Mouse (Mus musculus): ENCODE results near the gene D430041D05Rik.
A peak's percentile ranks its signal among the peaks of the same experiment; 100 is the strongest.

D430041D05Rik gene

GRCm38 (mm10) chr2:104410963-104411545, at the start of gene D430041D05Rik:
TSS of gene D430041D05Rik (minus strand) at chr2:104411013.
- DNase-seq (ENCODE audit: low read depth), result no peak

DNA sequence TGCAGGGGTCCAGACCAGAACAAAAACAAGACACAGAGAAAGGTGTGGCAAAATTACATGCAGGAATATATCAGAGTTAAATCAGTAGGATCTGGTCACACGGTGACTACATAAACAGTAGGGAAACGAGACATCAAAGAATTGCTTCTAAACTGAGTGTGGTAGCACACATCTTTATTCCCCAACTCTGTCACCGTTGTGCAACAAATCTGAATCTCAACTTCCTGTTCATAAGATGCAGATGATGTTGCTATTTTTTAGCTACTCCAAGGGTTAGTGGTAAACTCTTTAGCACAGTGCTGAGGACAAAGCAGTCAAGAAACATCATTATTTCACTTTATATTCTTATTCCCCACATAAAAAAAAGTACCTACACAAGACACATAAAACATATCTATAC, 49.2 kb upstream of the D430041D05Rik start:
- no peak for DNase-seq (ENCODE audit: low read depth)

DNA sequence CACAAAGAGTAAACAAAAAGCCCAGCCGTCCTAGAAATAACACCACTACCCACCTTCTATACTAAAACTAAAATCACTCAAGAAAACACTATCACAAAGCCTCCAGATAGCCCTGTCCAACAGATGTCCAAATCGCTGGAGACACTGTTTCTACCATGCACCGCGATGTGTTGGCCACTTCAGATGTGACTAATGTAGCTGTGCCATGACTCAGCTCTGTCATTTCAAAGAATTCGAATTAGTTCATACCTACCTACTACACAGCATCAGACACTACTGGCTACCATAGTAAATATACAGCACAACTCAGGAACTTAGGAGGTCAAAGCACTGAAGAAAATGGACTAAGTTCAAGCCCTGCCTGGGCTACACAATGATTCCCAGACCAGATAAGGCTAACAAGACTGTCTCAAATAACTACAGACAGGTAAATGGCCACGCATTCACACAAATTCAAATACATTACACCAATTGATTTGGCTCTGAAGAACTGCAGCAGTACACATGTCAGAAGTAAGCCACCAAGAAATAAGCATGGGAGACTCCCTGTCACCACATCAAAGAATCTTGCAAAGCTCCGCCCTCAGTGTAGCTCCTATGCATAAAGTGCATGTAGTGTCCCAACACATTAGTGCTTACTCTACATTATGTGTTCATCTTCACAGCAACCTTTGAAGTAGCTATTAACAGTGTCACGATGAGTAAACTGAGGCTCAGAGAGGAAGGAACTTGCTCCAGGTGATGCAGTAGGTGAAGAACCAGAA, 47.9 kb upstream of the D430041D05Rik start:
- no peak for DNase-seq (ENCODE audit: low read depth)

DNA sequence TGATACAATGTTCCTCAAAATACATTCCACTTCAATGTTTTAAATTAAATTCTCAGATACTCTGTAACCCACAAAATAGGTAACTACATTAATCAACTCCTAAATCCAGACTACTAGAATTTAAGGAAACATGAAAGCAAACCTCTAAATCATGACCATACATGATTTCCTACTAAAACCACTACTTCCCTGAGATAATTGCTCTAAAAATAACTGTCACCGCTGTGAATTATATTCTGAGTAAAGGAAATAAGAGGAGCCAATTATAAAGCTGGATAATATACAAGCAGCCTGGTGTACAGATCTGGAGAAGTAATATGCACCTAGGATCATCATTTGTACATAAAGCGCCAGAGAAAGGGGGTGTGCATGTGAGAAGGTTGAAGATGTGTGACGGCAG, 46.3 kb upstream of the D430041D05Rik start:
- DNase-seq (ENCODE audit: low read depth), result no peak

DNA sequence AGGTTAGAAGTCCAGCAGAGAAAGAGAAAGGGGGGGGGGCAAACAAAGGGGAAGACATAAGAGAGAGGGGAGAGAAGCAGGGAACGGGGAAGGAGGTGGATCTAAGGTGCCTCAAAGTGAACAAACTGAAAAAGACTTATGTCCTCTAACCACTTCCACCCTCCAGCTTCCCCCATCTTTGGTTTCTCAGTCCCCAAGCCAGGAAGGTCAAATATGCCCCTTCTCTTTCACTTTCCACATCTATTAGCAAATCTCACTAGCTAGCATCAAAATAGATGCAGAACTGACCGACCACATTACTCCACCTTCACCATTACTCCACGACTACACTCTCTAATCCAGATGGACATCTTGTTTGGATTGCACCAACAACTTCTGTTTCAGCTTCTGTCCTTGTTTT, 39.9 kb upstream of the D430041D05Rik start:
- DNase-seq (ENCODE audit: low read depth), result no peak

DNA sequence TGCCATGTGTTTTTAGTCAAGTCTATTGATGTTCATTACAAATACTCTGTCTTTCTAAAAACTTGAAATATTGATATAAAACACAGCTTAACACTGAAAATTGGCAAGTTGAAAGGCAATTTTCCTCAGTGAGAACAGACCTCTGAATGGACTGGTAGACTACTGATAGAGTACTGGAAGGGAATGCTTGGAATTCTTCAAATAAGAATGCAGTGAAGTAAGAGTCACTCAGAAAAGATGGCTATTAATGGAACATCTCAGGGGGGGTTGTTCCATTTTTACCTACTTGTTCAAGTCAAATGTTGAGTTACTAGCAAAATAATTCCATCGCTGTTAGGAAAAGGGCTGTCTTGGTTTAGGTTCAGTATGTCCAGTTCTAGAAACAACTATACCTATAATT, 38.4 kb upstream of the D430041D05Rik start:
- peak; percentile 8 for DNase-seq (ENCODE audit: low read depth)

DNA sequence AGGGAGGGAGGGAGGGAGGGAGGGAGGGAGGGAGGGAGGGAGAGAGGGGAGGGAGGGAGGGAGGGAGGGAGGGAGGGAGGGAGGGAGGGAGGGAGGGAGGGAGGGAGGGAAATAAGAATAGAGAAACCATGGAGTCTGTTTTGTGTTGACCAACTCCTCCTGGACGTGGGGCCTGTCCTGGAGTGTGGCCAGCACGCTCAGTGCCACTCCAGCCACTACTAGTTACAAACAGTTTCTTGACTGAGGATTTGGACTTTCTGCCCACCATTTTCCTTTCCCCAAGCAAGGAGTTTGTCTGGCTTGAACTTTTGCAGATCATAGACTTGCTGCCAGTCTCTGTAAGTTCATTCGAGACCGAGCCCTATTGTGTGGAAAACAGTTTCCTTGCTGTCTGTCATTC, 37.4 kb upstream of the D430041D05Rik start:
- DNase-seq (ENCODE audit: low read depth), result no peak

DNA sequence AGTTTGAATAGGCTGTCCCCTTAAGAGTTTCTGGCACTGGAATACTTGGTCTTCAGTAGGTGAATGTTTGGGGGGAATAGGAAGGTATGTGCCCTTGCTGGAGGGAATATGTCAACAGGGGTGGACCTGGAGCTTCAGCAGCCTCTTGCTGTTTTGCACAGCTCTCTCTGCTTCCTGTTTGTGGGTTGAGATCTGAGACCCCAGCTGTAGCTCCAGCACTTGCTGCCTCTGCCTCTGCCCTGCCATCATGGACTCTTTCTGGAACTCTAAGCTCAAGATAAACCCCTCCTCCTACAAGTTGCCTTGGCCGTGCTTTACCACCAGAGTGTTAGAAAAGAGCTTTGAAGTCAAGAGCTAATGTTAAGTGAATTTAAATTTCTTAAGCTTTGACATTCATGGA, 35.2 kb upstream of the D430041D05Rik start:
- DNase-seq (ENCODE audit: low read depth), result no peak

- DNase-seq (ENCODE audit: low read depth), result peak; percentile 83
These were observed 34.0 kb upstream of the D430041D05Rik start for GRCm38 (mm10) chr2:104444776-104445175.

DNA sequence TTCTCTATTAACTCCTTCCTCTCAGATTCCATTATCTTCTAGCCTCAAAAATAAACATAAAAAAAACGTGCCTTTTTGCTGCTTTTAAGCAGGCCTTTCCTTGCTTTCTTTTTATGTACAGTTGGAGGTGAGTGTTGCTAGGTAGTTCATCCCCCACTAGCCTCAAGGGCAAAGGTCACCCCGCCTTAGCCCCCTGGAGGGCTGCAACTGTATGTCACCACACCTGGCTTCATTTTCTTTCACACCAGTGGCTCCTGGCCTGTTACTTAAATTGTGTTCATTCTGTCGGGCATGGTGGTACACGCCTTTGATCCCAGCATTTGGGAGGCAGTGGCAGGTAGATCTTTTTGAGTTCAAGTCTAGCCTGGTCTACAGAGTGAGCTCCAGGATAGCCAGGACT, 31.5 kb upstream of the D430041D05Rik start:
- DNase-seq (ENCODE audit: low read depth), result no peak

DNA sequence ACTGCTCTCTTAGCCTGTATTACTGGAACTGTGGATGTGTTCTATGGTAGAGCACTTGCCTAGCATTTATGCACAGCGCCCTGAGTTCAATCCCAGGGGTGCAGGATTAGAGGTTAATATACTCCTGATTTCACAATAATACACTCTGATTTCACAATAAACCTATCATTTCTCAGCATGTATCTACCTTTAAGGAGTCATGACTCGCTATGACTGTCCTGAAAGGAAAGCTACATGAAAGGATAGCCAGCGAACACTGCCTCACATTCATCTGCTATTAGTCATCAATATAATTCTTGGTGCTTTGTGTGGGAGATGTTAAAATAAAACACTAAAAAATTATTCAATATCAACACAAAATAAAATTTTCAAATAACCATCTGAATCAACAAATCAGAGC, 25.4 kb upstream of the D430041D05Rik start:
- DNase-seq (ENCODE audit: low read depth), result peak; percentile 29

- DNase-seq (ENCODE audit: low read depth), result no peak
These were observed 20.3 kb upstream of the D430041D05Rik start for GRCm38 (mm10) chr2:104431067-104431466.

- DNase-seq (ENCODE audit: low read depth), result no peak
These were observed 19.8 kb upstream of the D430041D05Rik start for GRCm38 (mm10) chr2:104430566-104430965.

GRCm38 (mm10) chr2:104426112-104426511, 15.3 kb upstream of the D430041D05Rik start:
- DNase-seq (ENCODE audit: low read depth), result no peak

- DNase-seq (ENCODE audit: low read depth), result peak; percentile 77
These were observed 11.4 kb upstream of the D430041D05Rik start for GRCm38 (mm10) chr2:104422230-104422629.

DNA sequence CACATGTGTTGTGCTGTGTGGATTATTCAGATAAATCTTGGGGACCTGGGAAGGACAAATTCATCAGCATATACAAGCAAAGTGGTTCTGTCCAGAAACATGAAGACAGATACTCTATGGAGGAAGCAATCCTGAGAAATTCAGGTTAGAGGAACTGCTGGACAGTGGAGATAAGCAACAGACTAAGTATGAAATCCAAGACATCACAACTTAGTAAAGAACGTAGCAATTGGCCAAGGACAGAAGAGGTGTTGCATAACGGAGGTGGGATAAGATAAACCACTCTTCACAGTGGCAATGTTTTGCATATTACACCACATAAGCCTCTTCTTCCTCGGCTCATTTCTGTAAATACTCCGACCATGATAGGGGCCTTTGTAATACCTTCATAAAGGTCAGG, 10.0 kb upstream of the D430041D05Rik start:
- DNase-seq (ENCODE audit: low read depth), result no peak

GRCm38 (mm10) chr2:104419999-104420398, 9.2 kb upstream of the D430041D05Rik start:
- DNase-seq (ENCODE audit: low read depth), result no peak

GRCm38 (mm10) chr2:104419411-104419810, 8.6 kb upstream of the D430041D05Rik start:
- no peak for DNase-seq (ENCODE audit: low read depth)

- no peak for DNase-seq (ENCODE audit: low read depth)
These were observed 2.2 kb upstream of the D430041D05Rik start for GRCm38 (mm10) chr2:104413011-104413410.

GRCm38 (mm10) chr2:104412496-104412895, 1.7 kb upstream of the D430041D05Rik start:
- no peak for DNase-seq (ENCODE audit: low read depth)

DNA sequence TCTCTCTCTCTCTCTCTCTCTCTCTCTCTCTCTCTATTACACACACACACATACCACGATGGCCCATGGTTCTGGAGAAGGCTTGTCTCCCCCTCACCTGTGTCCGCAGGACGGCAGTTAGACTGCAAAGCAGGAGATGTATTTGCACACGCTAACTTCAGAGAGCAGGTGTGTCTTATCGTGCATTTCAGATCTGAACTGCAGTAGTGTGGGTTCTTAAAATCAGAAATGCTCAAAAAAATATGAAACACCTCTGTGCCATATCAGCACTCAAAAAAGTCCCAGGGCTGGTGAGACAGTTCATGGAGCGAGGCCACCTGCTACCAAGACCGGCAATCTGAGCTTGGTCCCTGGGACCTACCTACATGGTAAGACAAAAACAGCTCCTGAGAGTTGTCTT, 993 bp upstream of the D430041D05Rik start:
- DNase-seq (ENCODE audit: low read depth), result no peak

- DNase-seq (ENCODE audit: low read depth), result no peak
These were observed 677 bp downstream of the D430041D05Rik start for GRCm38 (mm10) chr2:104409851-104410821.

- DNase-seq (ENCODE audit: low read depth), result no peak
These were observed 2.5 kb downstream of the D430041D05Rik start for GRCm38 (mm10) chr2:104408351-104408750.

Measured in NIH3T3 (cell line).